Mouse (Mus musculus) thymus, adult 2 months (tissue): ENCODE measurements around the gene Cdx2. TPM values are rescaled to one million over a fixed set of nuclear protein-coding genes. Genes with fewer than 3 reads are reported as not detected.

ENCODE experiments used
- DNase-seq: peaks from one replicate; pipeline ENCODE4 v3.0.0; 2021
- H3K27ac ChIP-seq: fragments of 200-500 bp; 2 replicates; pipeline ENCODE4 v1.5.1; 2012; ENCODE audit warnings: low read length, control low read depth; ENCODE audit not compliant: control insufficient read depth, insufficient read depth
- H3K27me3 ChIP-seq: fragments of 200-500 bp; 2 replicates; pipeline ENCODE4 v1.6.1; 2012; ENCODE audit warnings: mild to moderate bottlenecking, low read length, moderate library complexity, mixed read lengths; ENCODE audit not compliant: control insufficient read depth, insufficient read depth
- H3K36me3 ChIP-seq: fragments of 200-500 bp; 2 replicates; pipeline ENCODE4 v1.6.1; 2012; ENCODE audit warnings: mild to moderate bottlenecking, low read length, moderate library complexity; ENCODE audit not compliant: control insufficient read depth, insufficient read depth
- H3K4me1 ChIP-seq: fragments of 200-500 bp; replicated peaks from 2 replicates; pipeline ENCODE4 v1.6.1; 2012; ENCODE audit warnings: low read length; ENCODE audit not compliant: control insufficient read depth, insufficient read depth
- H3K4me3 ChIP-seq: fragments of 200-500 bp; 2 replicates; pipeline ENCODE4 v1.5.1; 2012; ENCODE audit warnings: mild to moderate bottlenecking, low read length, control low read depth, moderate library complexity; ENCODE audit not compliant: control insufficient read depth, insufficient read depth
- CTCF ChIP-seq: fragments of 200-500 bp; IDR thresholded peaks from 2 replicates; pipeline ENCODE4 v1.5.1; 2012; ENCODE audit warnings: mild to moderate bottlenecking, control low read depth, low read length, moderate library complexity, borderline replicate concordance; ENCODE audit not compliant: control insufficient read depth, poor library complexity, insufficient read depth; ENCODE audit errors: extremely low read depth
- POLR2A ChIP-seq: fragments of 200-500 bp; IDR thresholded peaks from 2 replicates; pipeline ENCODE4 v1.6.1; 2012; ENCODE audit warnings: mild to moderate bottlenecking, low read length, control low read depth, moderate library complexity; ENCODE audit not compliant: control insufficient read depth, poor library complexity, insufficient read depth; ENCODE audit errors: extremely low read depth
- WGBS: fragments of 180-500 bp; shearing (Covaris S2); methylation state at CpG from one replicate; pipeline ENCODE4 v1.1.7; 2018; 5-methylcytosine and 5-hydroxymethylcytosine counted together
- polyA plus RNA-seq: library from polyadenylated mRNA; depleted of rRNA; stranded (reverse); fragments of >200 nt; gene quantifications from 2 replicates; pipeline ENCODE4 v1.2.3, GENCODE M21; 2012

Cdx2 gene
- polyA plus RNA-seq, 1 experiment = 0.32 TPM

DNA sequence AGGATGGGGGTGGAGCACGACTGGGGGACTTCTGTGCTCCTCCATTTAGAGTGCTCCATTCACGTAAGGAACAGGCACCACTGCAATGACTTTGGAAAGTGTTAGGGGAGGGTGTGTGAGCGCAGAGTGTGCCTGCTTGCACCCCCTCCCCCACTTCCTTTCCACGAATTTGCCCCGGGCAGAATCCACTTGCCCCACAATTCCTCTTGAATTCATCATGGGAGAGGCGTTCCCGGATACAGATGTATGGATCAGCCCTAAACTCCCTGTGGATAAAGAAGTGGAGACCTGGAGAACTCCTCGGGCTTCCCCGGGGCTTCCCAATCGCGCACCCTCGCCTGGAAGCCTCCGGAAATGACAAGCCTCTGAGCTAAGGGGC is 29.5 kb downstream of the Cdx2 start:
- no peaks in the 10 kb centered on the region for H3K36me3 ChIP-seq
- DNase-seq = no peak
- peaks cover 37% of the 10 kb centered on the region for H3K27me3 ChIP-seq
- no peak overlapping the region for H3K4me3 ChIP-seq
- 5% methylated on average over 13 of the region's 13 CpGs for WGBS
- H3K4me1 ChIP-seq = no peaks in the 10 kb centered on the region
- TF ChIP-seq CTCF = no peak
- no peak for TF ChIP-seq POLR2A
- H3K27ac ChIP-seq = no peak overlapping the region

DNA sequence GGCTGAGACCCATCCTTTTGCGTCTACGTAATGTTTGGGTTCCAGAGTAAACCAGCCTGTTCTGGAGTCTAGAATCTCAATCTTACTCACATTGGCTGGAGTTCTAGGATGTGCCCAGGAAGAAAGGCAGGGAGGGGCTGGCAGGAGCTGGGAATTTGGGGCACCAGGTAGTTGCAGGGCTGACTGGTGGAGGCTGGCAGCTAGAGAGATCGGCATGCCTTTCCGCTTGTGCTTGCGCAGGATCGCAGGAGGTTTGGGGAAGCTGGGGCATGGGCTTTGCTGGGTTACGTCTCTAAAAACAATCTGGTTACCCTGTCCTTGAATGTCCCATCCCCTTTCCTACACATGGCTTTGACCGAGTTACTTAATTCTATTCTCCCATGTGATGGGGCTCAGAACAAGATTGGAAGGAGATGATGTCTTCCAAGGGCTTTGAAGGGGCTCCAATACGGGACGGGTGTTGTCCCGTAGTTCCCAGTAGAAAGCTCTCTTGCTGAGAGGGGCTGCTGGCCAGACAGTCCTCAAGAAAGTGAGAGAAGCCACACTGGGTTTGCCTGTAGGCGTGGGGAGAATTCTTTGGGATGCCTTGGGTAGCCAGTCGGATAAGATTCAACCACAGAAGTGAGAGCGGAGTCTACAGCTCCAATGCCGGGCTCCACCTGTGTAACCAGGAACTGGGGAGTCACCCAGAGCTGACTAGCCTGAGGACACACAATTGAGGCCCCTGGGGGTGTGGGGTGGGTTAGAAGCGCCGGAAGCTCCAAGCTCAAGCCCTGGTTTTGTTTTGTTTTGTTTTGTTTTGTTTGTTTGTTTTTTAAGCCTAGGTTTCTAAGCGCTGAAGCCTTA is 30.1 kb downstream of the Cdx2 start:
- Histone ChIP-seq H3K4me3 (no peak overlapping the region), H3K4me1 (no peaks in the 10 kb centered on the region), H3K36me3 (no peaks in the 10 kb centered on the region), H3K27me3 (peaks cover 40% of the 10 kb centered on the region), H3K27ac (no peak overlapping the region)
- no peak for TF ChIP-seq CTCF
- TF ChIP-seq POLR2A = no peak
- 13% methylated on average over 18 of the region's 18 CpGs for WGBS
- DNase-seq = no peak

DNA sequence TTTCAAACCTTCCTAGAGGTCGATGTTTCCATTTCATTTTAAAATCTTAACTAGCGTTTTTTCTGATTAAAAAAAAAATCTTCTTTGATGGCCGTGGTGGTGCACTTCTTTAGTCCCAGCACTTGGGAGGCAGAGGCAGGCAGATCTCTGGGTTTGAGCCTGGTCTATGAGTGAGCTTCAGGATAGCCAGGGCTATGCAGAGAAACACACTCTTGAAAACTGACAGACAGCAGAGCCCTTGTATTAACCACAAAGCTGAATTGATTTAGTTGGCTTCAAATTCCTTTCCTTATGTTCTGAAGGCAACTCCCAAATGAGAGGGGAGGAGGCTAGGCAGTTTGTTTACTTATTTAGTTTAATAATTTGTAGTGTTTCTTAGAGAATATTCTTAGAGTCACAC is 31.3 kb downstream of the Cdx2 start:
- Histone ChIP-seq H3K27me3 (peaks cover 48% of the 10 kb centered on the region), H3K36me3 (no peaks in the 10 kb centered on the region), H3K4me3 (no peak overlapping the region), H3K4me1 (no peaks in the 10 kb centered on the region), H3K27ac (no peak overlapping the region)
- no peak for DNase-seq
- 15% methylated on average over 3 of the region's 3 CpGs for WGBS
- TF ChIP-seq CTCF (no peak), POLR2A (no peak)

DNA sequence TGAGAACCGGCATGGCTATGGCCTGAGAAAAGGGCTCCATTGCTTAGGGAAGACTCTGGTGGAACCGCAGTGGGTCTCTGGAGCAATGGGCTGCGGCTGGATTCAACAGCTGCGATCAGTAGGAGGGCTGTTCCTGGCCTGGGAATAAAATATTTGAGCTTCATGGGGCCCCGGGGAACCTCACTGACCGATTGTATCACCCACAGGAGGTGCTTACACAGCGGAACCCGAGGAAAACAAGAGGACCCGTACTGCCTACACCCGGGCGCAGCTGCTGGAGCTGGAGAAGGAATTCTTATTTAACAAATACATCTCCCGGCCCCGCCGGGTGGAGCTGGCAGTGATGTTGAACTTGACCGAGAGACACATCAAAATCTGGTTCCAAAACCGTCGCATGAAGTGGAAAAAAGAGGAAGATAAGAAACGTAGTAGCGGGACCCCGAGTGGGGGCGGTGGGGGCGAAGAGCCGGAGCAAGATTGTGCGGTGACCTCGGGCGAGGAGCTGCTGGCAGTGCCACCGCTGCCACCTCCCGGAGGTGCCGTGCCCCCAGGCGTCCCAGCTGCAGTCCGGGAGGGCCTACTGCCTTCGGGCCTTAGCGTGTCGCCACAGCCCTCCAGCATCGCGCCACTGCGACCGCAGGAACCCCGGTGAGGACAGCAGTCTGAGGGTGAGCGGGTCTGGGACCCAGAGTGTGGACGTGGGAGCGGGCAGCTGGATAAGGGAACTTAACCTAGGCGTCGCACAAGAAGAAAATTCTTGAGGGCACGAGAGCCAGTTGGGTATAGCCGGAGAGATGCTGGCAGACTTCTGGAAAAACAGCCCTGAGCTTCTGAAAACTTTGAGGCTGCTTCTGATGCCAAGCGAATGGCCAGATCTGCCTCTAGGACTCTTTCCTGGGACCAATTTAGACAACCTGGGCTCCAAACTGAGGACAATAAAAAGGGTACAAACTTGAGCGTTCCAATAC is 32.6 kb downstream of the Cdx2 start:
- Histone ChIP-seq H3K36me3 (no peaks in the 10 kb centered on the region), H3K27me3 (peaks cover 55% of the 10 kb centered on the region), H3K4me1 (no peaks in the 10 kb centered on the region), H3K4me3 (no peak overlapping the region), H3K27ac (no peak overlapping the region)
- TF ChIP-seq CTCF = no peak
- WGBS = 4% methylated on average over 48 of the region's 48 CpGs
- no peak for DNase-seq

DNA sequence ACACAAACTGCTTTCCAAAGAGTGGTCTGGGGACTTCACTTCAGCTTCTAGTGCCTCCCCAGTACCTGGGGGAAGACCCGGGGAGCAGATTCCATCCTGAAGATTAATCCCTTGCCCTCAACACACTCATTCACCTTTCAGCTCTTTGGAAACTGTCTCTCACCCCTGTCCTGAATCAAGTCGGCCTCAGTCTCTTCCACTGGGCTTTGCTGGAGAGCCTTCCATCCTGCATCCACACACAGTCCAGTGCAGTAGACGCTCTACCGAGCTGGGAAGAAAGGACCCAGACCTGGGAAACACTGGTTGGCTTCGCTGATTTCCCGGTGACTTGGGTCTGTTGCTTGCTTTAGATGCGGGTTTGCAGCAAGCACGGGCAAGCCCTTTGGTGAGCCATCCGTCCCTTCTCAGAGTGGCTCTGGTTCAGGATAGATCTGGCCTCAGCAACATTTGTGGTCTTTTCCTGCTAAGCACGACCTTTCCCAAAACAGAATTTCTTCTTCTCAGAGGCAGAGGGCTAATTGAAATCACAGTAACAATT is 34.2 kb downstream of the Cdx2 start:
- Histone ChIP-seq H3K36me3 (no peaks in the 10 kb centered on the region), H3K4me1 (no peaks in the 10 kb centered on the region), H3K4me3 (no peak overlapping the region), H3K27me3 (peaks cover 55% of the 10 kb centered on the region), H3K27ac (no peak overlapping the region)
- TF ChIP-seq POLR2A = no peak
- TF ChIP-seq CTCF = no peak
- 12% methylated on average over 10 of the region's 10 CpGs for WGBS
- DNase-seq = no peak

DNA sequence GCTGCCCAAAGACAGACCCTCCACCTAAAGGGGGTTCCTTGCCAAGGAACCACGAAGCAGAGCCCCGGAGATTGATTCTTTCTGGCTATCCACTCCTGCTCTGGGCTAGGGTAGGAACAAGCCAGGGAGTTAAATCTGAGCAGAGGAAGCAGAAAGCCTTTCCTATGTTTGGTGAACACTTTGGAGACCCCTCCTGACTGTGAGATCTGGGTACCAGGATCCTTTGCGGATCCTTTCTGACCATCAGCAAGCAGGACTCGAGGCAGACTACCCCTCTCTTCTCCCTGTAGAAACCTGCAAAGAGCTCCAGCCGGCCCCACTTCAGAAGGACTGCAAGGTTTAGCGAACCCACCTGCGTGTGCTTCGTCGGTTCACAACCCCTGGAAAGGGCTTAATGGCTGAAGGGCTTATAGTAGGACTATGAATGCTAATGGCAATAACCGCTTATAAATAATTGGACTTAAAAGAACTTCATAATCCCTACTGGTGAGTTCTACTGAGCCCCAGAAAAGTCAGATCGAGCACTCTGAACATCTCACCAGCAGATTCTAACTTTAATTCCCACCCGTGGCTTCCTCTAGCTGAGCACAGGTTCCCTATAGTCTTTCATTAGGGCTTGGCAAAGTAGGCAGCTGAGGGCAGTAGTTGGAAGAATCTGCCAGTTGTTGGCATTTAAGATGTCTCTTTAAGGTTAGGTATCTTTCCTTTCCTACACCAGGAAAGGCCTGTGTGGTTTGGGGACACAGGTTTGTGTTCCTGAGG is 34.8 kb downstream of the Cdx2 start:
- no peak overlapping the region for H3K4me3 ChIP-seq
- TF ChIP-seq CTCF = no peak
- TF ChIP-seq POLR2A = no peak
- H3K27me3 ChIP-seq = peaks cover 51% of the 10 kb centered on the region
- no peak for DNase-seq
- no peaks in the 10 kb centered on the region for H3K36me3 ChIP-seq
- H3K4me1 ChIP-seq = no peaks in the 10 kb centered on the region
- no peak overlapping the region for H3K27ac ChIP-seq
- 25% methylated on average over 12 of the region's 12 CpGs for WGBS
